Mouse (Mus musculus) gastrocnemius, postnatal 10 days (tissue): Measurements from ENCODE around the gene Zfp65. TPM values are rescaled to one million over a fixed set of nuclear protein-coding genes. Genes with fewer than 3 reads are reported as not detected.
"Not testable (repeated sequence)": the region's sequence is repeated elsewhere in the genome, so short reads cannot be mapped to it uniquely, and the experiment has no call there.

Experiments used
- DNase-seq: peaks from one replicate; pipeline ENCODE4 v3.0.0; 2021; ENCODE audit warnings: mixed read lengths
- long read RNA-seq, 2 experiments: library from polyadenylated mRNA; stranded (forward); transcript quantifications; one replicate each; pipeline ENCODE4 v2.0.0; 2021
- total RNA-seq, 2 experiments: library from RNA; stranded (reverse); gene quantifications; 2 replicates each; pipeline ENCODE4 v1.2.3; 2021

Zfp65 gene
- 1 to 10 TPM; 4.6 to 5.9 TPM for total RNA-seq
- long read RNA-seq, experiment 1, partial matches to known transcripts = 0 of 2 reads
- long read RNA-seq, experiment 1, other reads (novel, unspliced or antisense) = 1 of 2 reads
- long read RNA-seq, experiment 2, partial matches to known transcripts = 1 of 2 reads
- long read RNA-seq, experiment 2, other reads (novel, unspliced or antisense) = 0 of 2 reads

DNA sequence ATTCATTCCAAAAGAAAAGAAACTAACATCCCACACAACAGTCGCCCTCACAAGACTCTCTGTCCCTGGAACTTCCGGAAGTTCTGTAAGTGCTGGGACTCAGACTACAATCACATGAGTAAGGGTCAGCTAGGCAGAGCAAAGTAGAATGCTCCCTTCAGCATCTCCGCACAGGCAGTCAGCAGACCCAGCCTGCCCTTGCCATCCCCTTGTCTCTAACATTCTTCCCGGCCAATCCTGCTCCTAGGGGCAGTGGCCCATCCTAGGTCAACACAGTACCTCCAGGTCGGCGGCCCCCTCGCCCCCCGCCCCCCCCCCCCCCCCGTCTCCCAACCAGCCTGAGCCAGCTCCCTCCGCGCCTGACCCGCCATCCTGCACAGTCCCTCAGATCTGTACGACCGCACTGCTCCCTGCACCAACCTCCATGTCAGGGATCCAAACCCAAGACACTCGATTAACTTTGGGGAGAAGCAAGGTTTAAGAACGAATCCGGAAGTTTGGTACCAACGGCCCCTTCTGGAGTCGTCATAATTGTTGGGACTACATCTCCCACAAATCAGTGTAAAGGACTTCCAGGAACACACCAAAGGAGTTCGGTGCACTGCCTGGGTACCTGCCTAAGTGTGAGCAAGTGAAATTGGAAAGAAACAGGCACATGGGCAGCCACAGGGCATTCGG lies at the start of gene Zfp65:
Zfp65 (minus strand) TSS at position 533 of the 678 bp plus-strand sequence.
- DNase-seq = peak; percentile 12

DNA sequence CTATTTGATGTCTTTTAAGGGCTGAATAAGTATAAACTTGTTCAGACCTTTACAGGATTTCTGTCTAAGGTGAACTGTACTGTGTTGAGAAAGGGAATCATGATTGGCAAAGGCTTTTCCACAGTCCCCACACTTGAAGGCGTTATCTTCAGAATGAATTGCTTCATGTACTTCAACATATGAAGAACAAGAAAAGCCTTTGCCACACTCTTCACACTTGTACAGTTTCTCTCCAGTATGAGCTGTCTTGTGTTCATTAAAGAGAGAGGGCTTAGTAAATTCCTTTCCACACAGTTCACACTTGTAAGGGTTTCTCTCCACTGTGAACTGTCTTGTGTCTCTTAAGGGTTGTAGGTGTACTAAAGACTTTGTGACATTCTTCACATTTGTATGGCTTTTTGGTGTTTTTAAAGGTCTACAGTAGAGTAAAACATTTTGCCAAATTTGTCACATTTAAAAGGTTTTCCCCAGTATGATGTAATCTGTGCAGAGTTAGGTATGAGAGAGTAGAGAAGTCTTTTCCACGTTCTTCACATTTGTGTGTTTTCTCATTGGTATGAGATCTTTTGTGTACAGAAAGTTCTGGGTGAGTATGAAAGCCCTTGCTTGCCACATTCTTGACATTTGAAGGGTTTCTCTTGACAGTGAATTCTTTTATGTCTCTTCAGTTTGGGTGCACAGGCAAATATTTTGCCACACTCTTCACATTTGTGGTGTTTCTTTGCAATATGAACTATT lies 34.2 kb upstream of the Zfp65 start:
- no peak for DNase-seq

DNA sequence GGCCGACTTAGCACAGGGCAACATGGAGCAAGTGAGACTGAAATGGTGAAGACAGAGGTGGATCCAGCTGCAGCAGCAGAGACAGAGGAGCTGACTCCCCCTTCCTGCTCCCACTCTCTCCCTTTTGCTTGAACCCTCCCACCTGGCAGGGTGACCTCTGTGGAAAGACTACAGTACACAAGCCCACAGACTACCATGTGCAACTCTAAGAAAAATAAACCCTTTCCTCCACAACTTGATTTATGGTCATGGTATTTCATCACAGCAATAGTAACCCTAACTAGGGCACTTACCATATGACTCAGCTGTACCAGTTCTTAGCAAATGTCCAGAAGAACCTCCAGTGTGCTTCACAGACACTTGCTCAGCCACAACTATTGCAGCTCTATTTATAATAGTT lies 31.0 kb upstream of the Zfp65 start:
- no peak for DNase-seq

DNA sequence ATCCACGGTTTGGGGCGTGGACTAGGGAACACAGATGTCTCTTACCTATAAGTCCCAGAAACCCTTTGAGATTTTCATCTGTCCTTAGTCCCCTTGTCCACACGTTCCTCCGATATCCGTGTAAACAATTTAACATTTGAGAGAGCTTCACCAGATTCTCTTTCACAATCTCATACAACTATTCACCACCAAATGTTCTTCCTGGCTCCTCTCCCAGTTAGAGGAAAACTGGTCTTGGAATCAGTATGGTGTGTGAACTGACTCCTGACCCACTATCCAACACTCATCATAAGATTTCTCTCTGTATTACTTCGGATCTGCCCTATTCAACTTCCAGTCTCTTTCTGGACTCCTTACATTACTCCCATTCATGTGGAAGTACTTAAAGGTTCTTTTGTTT lies 26.8 kb upstream of the Zfp65 start:
- no peak for DNase-seq

DNA sequence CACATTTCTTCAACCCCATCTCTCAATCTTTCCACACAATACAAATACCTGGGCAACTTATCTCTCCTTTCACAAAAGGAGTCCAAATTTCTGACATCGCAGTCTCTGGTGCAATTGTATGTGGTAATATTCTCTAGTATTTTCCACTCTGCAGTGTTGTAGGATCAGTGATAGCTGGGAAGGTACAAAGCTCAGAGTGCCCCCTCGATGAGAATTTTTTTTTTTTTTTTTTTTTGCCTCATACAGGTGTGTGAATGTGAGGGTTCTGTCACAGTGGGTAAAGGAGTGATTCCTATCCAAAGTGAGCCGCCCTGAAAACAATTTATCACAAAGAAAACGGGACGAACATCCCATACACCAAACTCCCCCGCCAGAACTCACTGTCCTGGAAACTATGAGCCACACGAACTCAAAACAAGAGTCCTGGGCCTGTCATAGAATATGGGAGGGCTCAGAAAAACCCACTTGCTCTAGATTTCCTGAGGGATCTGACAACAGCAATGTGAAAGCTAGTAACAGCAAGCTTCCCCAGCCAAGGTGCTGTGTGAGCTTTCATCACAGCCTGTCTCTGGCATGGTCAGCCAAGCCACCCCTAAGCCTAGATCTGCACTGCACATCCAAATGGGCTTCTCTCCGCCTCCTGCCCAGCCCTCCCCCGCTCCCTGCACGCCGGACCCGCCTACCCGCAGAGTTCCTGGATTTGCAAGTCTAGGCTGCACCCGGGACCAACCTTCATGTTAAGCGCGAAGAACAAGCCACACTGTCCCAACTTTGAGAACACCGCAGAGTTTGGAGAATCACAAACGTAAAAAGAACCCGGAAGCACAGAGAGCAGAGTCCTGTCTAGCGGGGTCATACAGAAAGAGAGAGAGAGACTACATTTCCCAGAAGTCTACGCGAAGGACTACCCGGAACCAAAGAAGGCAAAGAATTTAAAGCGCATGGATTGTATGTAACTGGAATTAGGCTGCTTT lies 25.6 kb upstream of the Zfp65 start, which contains the start of gene Zfp85:
Zfp85 (minus strand) TSS at position 896 of the 974 bp plus-strand sequence.
- peak; percentile 52 for DNase-seq

DNA sequence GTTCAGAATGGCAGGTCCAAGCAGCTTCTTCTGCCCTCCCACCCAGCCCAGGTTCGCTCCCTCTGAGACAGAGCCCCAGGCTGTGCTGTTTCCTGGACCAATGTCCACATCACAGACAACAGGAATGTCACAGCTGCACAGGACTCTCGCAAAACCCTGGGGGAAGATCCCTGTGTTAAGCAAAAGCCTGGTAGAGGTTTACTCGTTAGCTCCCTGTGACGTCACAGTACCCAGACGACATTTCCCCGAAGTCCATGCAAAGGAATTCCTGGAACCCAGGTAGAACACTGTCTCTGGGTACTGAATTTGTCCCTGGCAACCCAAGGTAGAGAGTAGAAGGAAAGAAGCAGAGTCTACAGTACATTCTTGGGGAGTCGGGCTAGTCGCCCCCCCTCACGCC lies 14.9 kb upstream of the Zfp65 start:
- no peak for DNase-seq

DNA sequence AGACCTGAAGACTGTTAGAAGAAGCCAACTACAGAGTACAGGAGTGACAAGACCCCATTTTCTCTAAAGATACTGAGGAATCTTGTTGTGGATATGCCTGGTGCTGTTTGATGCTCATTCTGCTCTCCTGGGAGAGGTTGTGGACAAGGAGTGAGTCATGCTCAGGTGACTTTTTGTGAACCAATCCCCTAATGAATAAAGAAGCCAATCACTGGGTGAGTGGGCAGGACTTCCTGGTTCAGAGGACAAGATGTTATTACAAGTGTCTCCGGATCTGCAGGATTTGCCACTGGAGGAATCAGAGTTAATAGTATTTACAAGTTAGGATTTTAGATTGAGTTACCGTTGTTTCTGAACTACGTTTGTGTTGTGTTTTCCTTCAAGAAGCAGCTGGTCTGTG lies 14.0 kb upstream of the Zfp65 start:
- no peak for DNase-seq

DNA sequence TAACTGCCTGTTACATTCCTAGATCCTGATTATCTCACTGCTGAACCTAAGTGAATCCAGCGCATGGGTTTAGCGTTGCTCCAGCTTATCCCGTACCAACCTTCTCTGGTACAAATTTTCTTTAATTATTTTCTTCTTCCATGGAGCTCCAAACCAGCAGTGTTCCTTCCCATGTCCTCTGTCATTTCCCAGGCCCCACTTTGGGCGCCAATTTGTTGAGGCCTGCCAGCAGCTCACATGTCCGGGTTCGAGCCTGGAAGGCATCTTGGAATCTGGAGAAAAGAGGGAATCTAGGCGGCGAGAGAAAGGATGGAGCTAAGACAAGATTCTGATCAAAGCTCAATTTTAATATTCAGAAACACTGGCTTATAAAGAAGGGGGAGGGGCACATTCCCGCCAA lies 5.4 kb upstream of the Zfp65 start:
- DNase-seq = not testable (repeated sequence)

DNA sequence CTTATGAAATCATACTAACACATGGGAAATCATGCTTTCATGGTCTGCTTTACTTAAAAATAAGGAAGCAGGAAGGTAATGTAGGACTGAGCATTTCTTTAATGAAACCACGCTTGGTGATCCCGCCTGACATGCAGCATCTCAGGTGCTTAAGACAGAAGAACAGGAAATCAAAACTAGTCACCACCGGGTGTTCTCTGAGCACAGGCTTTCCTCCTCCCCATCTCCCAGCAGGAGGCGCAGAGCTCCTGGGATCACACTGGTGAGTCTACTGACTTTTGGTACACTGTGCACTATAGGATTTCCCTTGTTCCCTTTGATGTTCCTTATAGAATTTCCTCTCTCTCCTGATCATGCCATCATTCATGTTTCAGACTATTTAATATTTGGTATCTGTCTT lies 468 bp upstream of the Zfp65 start:
- DNase-seq = not testable (repeated sequence)

DNA sequence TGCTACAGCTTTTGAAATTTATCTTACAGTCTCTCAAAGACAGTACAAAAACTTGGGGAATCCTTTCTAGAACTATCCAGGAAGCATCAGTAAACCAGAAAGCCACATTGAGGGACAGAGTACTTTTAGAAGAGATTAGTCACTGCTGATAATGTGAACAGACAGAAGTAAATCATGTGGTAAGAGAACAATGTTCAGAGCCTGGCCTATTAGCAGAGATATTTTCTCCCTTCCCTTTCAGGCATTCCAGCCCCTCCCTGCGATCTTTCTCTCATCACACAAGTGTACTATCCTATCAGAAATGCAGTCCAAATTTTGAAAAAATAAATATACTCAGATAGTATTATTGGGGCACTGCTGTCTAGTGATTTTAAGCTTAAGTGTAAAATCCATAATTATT lies 867 bp downstream of the Zfp65 start:
- no peak for DNase-seq

DNA sequence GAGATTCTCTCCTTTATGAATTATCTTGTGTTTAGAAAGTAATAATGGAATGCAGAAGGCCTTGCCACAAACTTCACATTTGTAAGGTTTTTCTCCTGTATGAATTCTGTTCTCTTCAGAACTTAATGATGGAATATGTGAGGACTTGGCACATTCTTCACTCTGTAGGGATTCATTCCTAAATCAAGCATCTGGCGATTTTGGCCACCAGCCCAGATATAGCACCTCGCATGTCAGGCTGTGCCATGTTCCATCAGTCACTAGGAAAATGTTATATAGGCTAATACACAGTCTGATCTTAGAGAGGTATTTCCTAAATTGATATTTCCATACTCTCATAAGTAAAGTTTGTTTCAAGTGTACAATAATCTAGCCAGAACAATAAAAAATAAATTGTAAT lies 3.6 kb downstream of the Zfp65 start:
- not testable (repeated sequence) for DNase-seq

DNA sequence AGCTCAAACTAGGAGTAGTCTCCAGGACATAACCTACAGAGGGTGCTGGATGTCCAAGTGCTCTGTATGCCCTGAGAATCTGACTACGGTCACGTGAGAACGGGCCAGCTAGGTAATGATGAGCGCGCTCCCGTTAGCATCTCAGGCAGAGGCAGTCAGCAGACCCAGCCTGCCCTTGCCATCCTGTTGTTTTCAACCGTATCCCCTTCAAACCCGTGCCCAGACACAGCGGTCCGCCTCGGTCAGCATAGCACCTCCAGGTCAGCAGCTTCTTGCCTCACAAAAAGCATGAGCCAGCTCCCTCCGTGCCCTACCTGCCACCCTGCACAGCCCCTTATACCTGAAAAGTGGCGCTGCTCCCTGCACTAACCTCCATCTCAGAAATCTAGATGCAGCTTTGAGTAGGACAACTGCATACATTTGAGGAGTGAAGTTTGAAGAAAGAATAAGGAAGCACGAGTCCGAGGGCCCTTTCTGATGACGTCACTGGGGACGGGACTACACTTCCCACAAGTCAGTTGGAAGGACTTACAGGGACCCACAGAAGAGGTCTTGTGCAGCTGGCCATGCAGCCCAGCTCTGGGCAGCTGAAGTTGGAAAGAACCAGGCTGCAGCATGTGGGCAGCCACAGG lies 5.0 kb downstream of the Zfp65 start:
- DNase-seq = peak; percentile 78

DNA sequence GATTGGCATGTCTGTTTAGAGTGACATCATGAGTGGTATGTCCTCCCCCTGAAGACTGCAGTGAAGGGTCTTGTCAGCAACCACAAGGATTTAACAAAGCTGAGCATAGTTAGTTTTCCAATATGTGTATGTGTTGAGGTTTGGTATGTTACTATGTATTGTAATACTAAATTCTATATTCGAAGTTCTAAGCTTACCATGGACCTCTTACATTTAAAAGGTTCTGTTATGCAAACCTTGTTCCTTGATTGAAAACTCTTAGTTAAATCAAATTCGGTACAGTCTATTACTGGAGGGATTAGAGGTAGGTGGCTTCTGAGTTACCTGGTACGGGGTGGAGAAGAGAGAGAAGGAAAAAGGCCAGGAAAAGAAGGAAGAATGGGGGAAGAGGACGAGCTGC lies 42.0 kb downstream of the Zfp65 start, which contains the start of gene Zfp738:
Zfp738 (minus strand) TSS at position 101 of the 400 bp plus-strand sequence.
- DNase-seq = no peak

DNA sequence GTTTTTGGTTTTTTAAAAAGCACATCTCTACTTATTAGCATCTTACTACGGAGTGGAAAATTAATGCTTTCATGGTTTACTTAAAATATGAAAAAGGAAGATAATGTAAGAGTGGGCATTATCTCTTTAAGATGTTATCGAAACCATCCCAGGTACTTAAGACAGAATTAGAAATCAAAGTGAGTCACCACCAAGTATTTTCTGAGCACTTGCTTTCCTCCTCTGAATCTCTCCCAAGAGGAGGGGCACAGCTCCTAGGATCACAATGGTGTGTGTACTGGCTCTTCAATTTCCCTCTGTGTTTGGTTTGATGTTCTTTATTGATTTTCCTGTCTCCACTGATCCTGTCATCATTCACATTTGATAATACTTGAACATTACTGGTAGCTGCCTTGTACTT lies 45.1 kb downstream of the Zfp65 start:
- not testable (repeated sequence) for DNase-seq

DNA sequence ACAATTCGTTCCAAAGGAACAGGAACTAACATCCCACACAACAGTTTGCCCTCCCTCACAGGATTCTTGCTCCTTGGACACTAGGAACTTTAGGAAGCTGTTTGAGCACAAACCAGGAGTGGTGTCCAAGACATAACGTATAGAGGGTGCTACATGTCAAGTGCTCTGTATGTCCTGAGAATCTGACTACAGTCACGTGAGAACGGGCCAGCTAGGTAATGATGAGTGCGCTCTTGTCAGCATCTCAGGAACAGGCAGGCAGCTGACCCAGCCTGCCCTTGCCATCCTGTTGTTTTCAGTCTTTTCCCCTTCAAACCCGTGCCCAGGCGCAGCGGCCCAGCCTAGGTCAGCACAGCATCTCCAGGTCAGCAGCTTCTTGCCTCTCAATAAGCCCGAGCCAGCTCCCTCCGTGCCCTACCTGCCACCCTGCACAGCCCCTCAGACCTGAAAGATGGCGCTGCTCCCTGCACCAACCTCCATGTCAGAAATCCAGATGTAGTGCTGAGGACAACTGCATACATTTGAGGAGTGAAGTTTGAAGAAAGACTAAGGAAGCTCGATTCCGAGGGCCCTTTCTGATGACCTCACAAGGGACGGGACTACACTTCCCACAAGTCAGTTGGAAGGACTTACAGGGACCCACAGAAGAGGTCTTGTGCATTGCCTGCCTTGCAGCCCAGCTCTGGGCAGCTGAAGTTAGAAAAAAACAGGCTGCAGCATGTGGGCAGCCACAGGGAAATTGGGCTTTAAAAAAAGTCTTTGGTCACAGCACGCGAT lies 45.8 kb downstream of the Zfp65 start:
- peak; percentile 63 for DNase-seq

DNA sequence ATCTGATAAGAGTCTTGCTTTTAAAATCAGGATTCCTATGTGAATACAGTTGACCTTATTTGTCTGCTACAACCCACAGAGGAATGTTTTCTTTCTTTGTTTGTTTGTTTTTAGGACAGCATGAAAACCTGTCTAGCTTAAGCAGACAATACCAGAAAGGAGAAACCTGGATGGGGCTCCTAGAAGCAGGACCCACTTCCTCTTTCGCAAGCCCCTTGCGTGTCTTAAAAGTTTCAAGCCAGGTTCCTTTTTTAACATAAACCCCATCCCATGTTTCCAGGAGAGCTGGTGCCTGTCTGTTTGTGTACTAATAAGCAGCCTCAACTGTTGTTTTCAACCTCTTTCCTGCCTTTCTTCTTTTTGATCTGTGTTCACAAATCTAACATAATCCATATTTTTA lies 54.1 kb downstream of the Zfp65 start:
- DNase-seq = no peak
